Mouse (Mus musculus): ENCODE data around the gene Etaa1. TPM values are rescaled to one million over a fixed set of nuclear protein-coding genes. Genes with fewer than 3 reads are reported as not detected.

The Etaa1 gene
- total RNA-seq (2014; rRNA removed) (3.6 and 4.2 TPM in 2 replicates), polyA plus RNA-seq (2012; rRNA removed) (0.38 and 0.50 TPM in 2 replicates)

GRCm38 (mm10) chr11:17953231-17954134 is at the start of gene Etaa1:
Gene Etaa1, minus strand, starts transcription at chr11:17953875.
- Histone ChIP-seq H3K4me3 (ENCODE audit: insufficient read depth, low read depth, low read length) (peak within 1 kb of the TSS; percentile 96), H3K9ac (ENCODE audit: low read depth, low read length) (peak within 1 kb of the TSS; percentile 85), H3K36me3 (ENCODE audit: control insufficient read depth, insufficient read depth, low read length) (peaks cover 3% of the 10 kb centered on the region; the same call in 1 of the 2 replicates), H3K27ac (replicated peaks; ENCODE audit: insufficient read depth, low read depth, low read length) (peak within 1 kb of the TSS; percentile 58), H3K79me2 (ENCODE audit: control insufficient read depth, insufficient read depth, low read length) (no peaks in the 10 kb centered on the region), H3K4me1 (ENCODE audit: control insufficient read depth, insufficient read depth, low read length) (no peaks in the 10 kb centered on the region; the same call in 1 of the 2 replicates), H3K27me3 (ENCODE audit: control insufficient read depth, insufficient read depth, low read length) (no peaks in the 10 kb centered on the region)
- TF ChIP-seq CTCF (IDR thresholded peaks at IDR 0.05; ENCODE audit: low read depth, low read length), result no peak
- TF ChIP-seq POLR2A (IDR thresholded peaks at IDR 0.05; ENCODE audit: extremely low read depth, insufficient read depth, low read length), result peak; percentile 56; the same call in 1 of the 2 replicates
- DNase-seq (ENCODE audit: extremely low read depth, low read depth, low spot score), result peak; percentile 81
- WGBS, result under 1% methylated on average over 69 of the region's 69 CpGs

- no peak for DNase-seq (ENCODE audit: extremely low read depth, low read depth, low spot score)
- TF ChIP-seq CTCF (IDR thresholded peaks at IDR 0.05; ENCODE audit: low read depth, low read length), result no peak
- TF ChIP-seq POLR2A (IDR thresholded peaks at IDR 0.05; ENCODE audit: extremely low read depth, insufficient read depth, low read length), result no peak
- no peaks in the 10 kb centered on the region for H3K27me3 ChIP-seq (ENCODE audit: control insufficient read depth, insufficient read depth, low read length)
- H3K4me1 ChIP-seq (ENCODE audit: control insufficient read depth, insufficient read depth, low read length), result no peaks in the 10 kb centered on the region
- 90% methylated on average over 3 of the region's 3 CpGs for WGBS
- no peak overlapping the region for H3K27ac ChIP-seq (replicated peaks; ENCODE audit: insufficient read depth, low read depth, low read length)
- no peak overlapping the region for H3K9ac ChIP-seq (ENCODE audit: low read depth, low read length)
- no peaks in the 10 kb centered on the region for H3K36me3 ChIP-seq (ENCODE audit: control insufficient read depth, insufficient read depth, low read length)
- no peak overlapping the region for H3K4me3 ChIP-seq (ENCODE audit: insufficient read depth, low read depth, low read length)
- no peaks in the 10 kb centered on the region for H3K79me2 ChIP-seq (ENCODE audit: control insufficient read depth, insufficient read depth, low read length)
Observed at GRCm38 (mm10) chr11:17994151-17994550, 40.5 kb upstream of the Etaa1 start.

- TF ChIP-seq POLR2A (IDR thresholded peaks at IDR 0.05; ENCODE audit: extremely low read depth, insufficient read depth, low read length) (no peak), CTCF (IDR thresholded peaks at IDR 0.05; ENCODE audit: low read depth, low read length) (no peak)
- no peak for DNase-seq (ENCODE audit: extremely low read depth, low read depth, low spot score)
- 83% methylated on average over 9 of the region's 9 CpGs for WGBS
- Histone ChIP-seq H3K27ac (replicated peaks; ENCODE audit: insufficient read depth, low read depth, low read length) (no peak overlapping the region), H3K36me3 (ENCODE audit: control insufficient read depth, insufficient read depth, low read length) (no peaks in the 10 kb centered on the region), H3K4me3 (ENCODE audit: insufficient read depth, low read depth, low read length) (no peak overlapping the region), H3K79me2 (ENCODE audit: control insufficient read depth, insufficient read depth, low read length) (no peaks in the 10 kb centered on the region), H3K4me1 (ENCODE audit: control insufficient read depth, insufficient read depth, low read length) (no peaks in the 10 kb centered on the region), H3K9ac (ENCODE audit: low read depth, low read length) (no peak overlapping the region), H3K27me3 (ENCODE audit: control insufficient read depth, insufficient read depth, low read length) (no peaks in the 10 kb centered on the region)
Observed at GRCm38 (mm10) chr11:17992311-17992710, 38.6 kb upstream of the Etaa1 start.

- H3K79me2 ChIP-seq (ENCODE audit: control insufficient read depth, insufficient read depth, low read length), result no peaks in the 10 kb centered on the region
- no peak overlapping the region for H3K9ac ChIP-seq (ENCODE audit: low read depth, low read length)
- TF ChIP-seq CTCF (IDR thresholded peaks at IDR 0.05; ENCODE audit: low read depth, low read length) (no peak), POLR2A (IDR thresholded peaks at IDR 0.05; ENCODE audit: extremely low read depth, insufficient read depth, low read length) (no peak)
- 28% methylated on average over 2 of the region's 2 CpGs for WGBS
- H3K27me3 ChIP-seq (ENCODE audit: control insufficient read depth, insufficient read depth, low read length), result no peaks in the 10 kb centered on the region
- H3K4me3 ChIP-seq (ENCODE audit: insufficient read depth, low read depth, low read length), result no peak overlapping the region
- no peaks in the 10 kb centered on the region for H3K4me1 ChIP-seq (ENCODE audit: control insufficient read depth, insufficient read depth, low read length)
- H3K27ac ChIP-seq (replicated peaks; ENCODE audit: insufficient read depth, low read depth, low read length), result no peak overlapping the region
- no peaks in the 10 kb centered on the region for H3K36me3 ChIP-seq (ENCODE audit: control insufficient read depth, insufficient read depth, low read length)
- DNase-seq (ENCODE audit: extremely low read depth, low read depth, low spot score), result no peak
Observed at GRCm38 (mm10) chr11:17983331-17983730, 29.7 kb upstream of the Etaa1 start.

GRCm38 (mm10) chr11:17981246-17981645 is 27.6 kb upstream of the Etaa1 start:
- Histone ChIP-seq H3K27me3 (ENCODE audit: control insufficient read depth, insufficient read depth, low read length) (no peaks in the 10 kb centered on the region), H3K4me3 (ENCODE audit: insufficient read depth, low read depth, low read length) (no peak overlapping the region), H3K4me1 (ENCODE audit: control insufficient read depth, insufficient read depth, low read length) (no peaks in the 10 kb centered on the region), H3K9ac (ENCODE audit: low read depth, low read length) (no peak overlapping the region), H3K27ac (replicated peaks; ENCODE audit: insufficient read depth, low read depth, low read length) (no peak overlapping the region), H3K36me3 (ENCODE audit: control insufficient read depth, insufficient read depth, low read length) (no peaks in the 10 kb centered on the region), H3K79me2 (ENCODE audit: control insufficient read depth, insufficient read depth, low read length) (no peaks in the 10 kb centered on the region)
- TF ChIP-seq POLR2A (IDR thresholded peaks at IDR 0.05; ENCODE audit: extremely low read depth, insufficient read depth, low read length), result no peak
- TF ChIP-seq CTCF (IDR thresholded peaks at IDR 0.05; ENCODE audit: low read depth, low read length), result no peak
- DNase-seq (ENCODE audit: extremely low read depth, low read depth, low spot score), result no peak
- WGBS, result 65% methylated on average over 4 of the region's 4 CpGs

- no peak overlapping the region for H3K9ac ChIP-seq (ENCODE audit: low read depth, low read length)
- H3K27me3 ChIP-seq (ENCODE audit: control insufficient read depth, insufficient read depth, low read length), result no peaks in the 10 kb centered on the region
- WGBS, result 74% methylated on average over 3 of the region's 3 CpGs
- H3K36me3 ChIP-seq (ENCODE audit: control insufficient read depth, insufficient read depth, low read length), result no peaks in the 10 kb centered on the region
- no peak overlapping the region for H3K27ac ChIP-seq (replicated peaks; ENCODE audit: insufficient read depth, low read depth, low read length)
- no peaks in the 10 kb centered on the region for H3K79me2 ChIP-seq (ENCODE audit: control insufficient read depth, insufficient read depth, low read length)
- H3K4me3 ChIP-seq (ENCODE audit: insufficient read depth, low read depth, low read length), result no peak overlapping the region
- TF ChIP-seq POLR2A (IDR thresholded peaks at IDR 0.05; ENCODE audit: extremely low read depth, insufficient read depth, low read length), result no peak
- TF ChIP-seq CTCF (IDR thresholded peaks at IDR 0.05; ENCODE audit: low read depth, low read length), result no peak
- no peaks in the 10 kb centered on the region for H3K4me1 ChIP-seq (ENCODE audit: control insufficient read depth, insufficient read depth, low read length)
- DNase-seq (ENCODE audit: extremely low read depth, low read depth, low spot score), result no peak
Observed at GRCm38 (mm10) chr11:17975581-17975980, 21.9 kb upstream of the Etaa1 start.
